Mouse (Mus musculus) frontal cortex, adult (tissue): ENCODE data around the gene Cryba2.

ENCODE experiments used
- ATAC-seq: cut with Nextera tagmentation; 2 replicates; pipeline ENCODE4 v1.9.2; 2017; ENCODE audit warnings: mild to moderate bottlenecking, moderate library complexity, mixed read lengths; ENCODE audit not compliant: low TSS enrichment

The Cryba2 gene

GRCm38 (mm10) chr1:74893134-74893855, at the start of gene Cryba2:
Gene Cryba2, minus strand, starts transcription at chr1:74893143.
- peak; percentile 46; the same call in 1 of the 2 replicates for ATAC-seq

- no peak for ATAC-seq
Measured at GRCm38 (mm10) chr1:74941651-74942360, 48.9 kb upstream of the Cryba2 start.

GRCm38 (mm10) chr1:74939762-74940161, 46.8 kb upstream of the Cryba2 start:
- no peak for ATAC-seq

GRCm38 (mm10) chr1:74936221-74936830, 43.4 kb upstream of the Cryba2 start:
- no peak for ATAC-seq

- peak; percentile 90 for ATAC-seq
Measured at GRCm38 (mm10) chr1:74935402-74935801, 42.5 kb upstream of the Cryba2 start, which contains the start of gene Cfap65. Gene Cfap65, minus strand, starts transcription at chr1:74935599.

GRCm38 (mm10) chr1:74927621-74928296, 34.8 kb upstream of the Cryba2 start:
- no peak for ATAC-seq

GRCm38 (mm10) chr1:74926721-74927120, 33.8 kb upstream of the Cryba2 start:
- peak; percentile 83 for ATAC-seq

- ATAC-seq = no peak
Measured at GRCm38 (mm10) chr1:74924464-74924863, 31.5 kb upstream of the Cryba2 start.

GRCm38 (mm10) chr1:74915706-74916105, 22.8 kb upstream of the Cryba2 start:
- ATAC-seq = no peak

GRCm38 (mm10) chr1:74902191-74902590, 9.2 kb upstream of the Cryba2 start:
- no peak for ATAC-seq

- ATAC-seq = no peak
Measured at GRCm38 (mm10) chr1:74901686-74902085, 8.7 kb upstream of the Cryba2 start.

- ATAC-seq = no peak
Measured at GRCm38 (mm10) chr1:74900341-74901285, 7.7 kb upstream of the Cryba2 start.

- no peak for ATAC-seq
Measured at GRCm38 (mm10) chr1:74898656-74899431, 5.9 kb upstream of the Cryba2 start.

- no peak for ATAC-seq
Measured at GRCm38 (mm10) chr1:74897976-74898375, 5.0 kb upstream of the Cryba2 start.

GRCm38 (mm10) chr1:74894966-74895365, 2.0 kb upstream of the Cryba2 start:
- ATAC-seq = peak; percentile 29

- ATAC-seq = no peak
Measured at GRCm38 (mm10) chr1:74892351-74893133, 401 bp downstream of the Cryba2 start.

GRCm38 (mm10) chr1:74891513-74891912, 1.4 kb downstream of the Cryba2 start:
- no peak for ATAC-seq

GRCm38 (mm10) chr1:74885369-74886042, 7.4 kb downstream of the Cryba2 start, which contains the start of gene Fev:
Gene Fev, minus strand, starts transcription at chr1:74885419.
- ATAC-seq = no peak
